Mouse (Mus musculus) embryonic facial prominence, embryonic 15.5 days (tissue): ENCODE results near the gene Ift43. TPM values are rescaled to one million over a fixed set of nuclear protein-coding genes. Genes with fewer than 3 reads are reported as not detected.

Experiments
- ATAC-seq: fragments of 200-750 bp; cut with Nextera tagmentation; 2 replicates; pipeline ENCODE4 v1.8.0; 2017; ENCODE audit warnings: low read depth, moderate TSS enrichment; ENCODE audit not compliant: insufficient number of reproducible peaks, low FRiP score, low TSS enrichment
- H3K27ac ChIP-seq: fragments of 300-500 bp; sonication (generic); replicated peaks from 2 replicates; pipeline ENCODE4 v1.5.1; 2015; ENCODE audit warnings: mild to moderate bottlenecking, inconsistent platforms
- H3K27me3 ChIP-seq: fragments of 300-500 bp; sonication (generic); 2 replicates; pipeline ENCODE4 v1.6.1; 2015; ENCODE audit warnings: inconsistent platforms
- H3K36me3 ChIP-seq: fragments of 300-500 bp; sonication (generic); 2 replicates; pipeline ENCODE4 v1.6.1; 2015; ENCODE audit warnings: mild to moderate bottlenecking, inconsistent platforms
- H3K4me1 ChIP-seq: fragments of 300-500 bp; sonication (generic); 2 replicates; pipeline ENCODE4 v1.6.1; 2015; ENCODE audit warnings: inconsistent platforms
- H3K4me2 ChIP-seq: fragments of 300-500 bp; sonication (generic); replicated peaks from 2 replicates; pipeline ENCODE4 v1.6.1; 2015; ENCODE audit warnings: mild to moderate bottlenecking, inconsistent platforms
- H3K4me3 ChIP-seq: fragments of 300-500 bp; sonication (generic); replicated peaks from 2 replicates; pipeline ENCODE4 v1.5.1; 2015; ENCODE audit warnings: mild to moderate bottlenecking, inconsistent platforms
- H3K9ac ChIP-seq: fragments of 300-500 bp; sonication (generic); 2 replicates; pipeline ENCODE4 v1.6.1; 2015; ENCODE audit warnings: inconsistent platforms
- H3K9me3 ChIP-seq: fragments of 300-500 bp; sonication (generic); replicated peaks from 2 replicates; pipeline ENCODE4 v1.6.1; 2016; ENCODE audit warnings: inconsistent platforms
- WGBS: fragments of 180-500 bp; shearing (Covaris S2); methylation state at CpG from one replicate; pipeline ENCODE4 v1.1.7; 2015; 5-methylcytosine and 5-hydroxymethylcytosine counted together
- polyA plus RNA-seq: library from polyadenylated mRNA; unstranded; fragments of >200 nt; fragmentation: Nextera tagmentation; extraction: Ambion mirVana; gene quantifications from 2 replicates; pipeline ENCODE4 v1.2.1, GENCODE M21; 2015

Gene Ift43
- polyA plus RNA-seq, 1 experiment from 2014 or later = 97.9 TPM

DNA sequence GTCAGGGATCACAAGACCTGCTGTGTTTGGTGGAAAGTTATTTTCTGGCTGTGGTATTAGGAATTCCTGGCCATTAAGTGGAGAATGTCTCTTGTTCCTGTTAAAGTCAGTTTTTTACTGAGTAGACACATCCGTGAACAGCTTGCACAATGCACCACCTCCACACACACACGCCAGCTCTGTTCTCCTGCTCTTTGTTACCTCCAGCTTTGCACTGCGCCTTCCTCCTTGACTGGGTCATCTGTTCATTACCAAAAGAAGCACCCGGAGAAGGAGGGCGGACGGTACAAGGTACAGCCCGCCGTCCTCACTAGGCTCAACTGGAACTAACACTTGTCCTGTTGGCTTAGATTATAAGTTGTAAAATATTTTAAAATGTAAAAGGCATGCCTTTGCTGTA, 20.3 kb downstream of the Ift43 start:
- H3K9me3 ChIP-seq = no peaks in the 10 kb centered on the region
- 82% methylated on average over 8 of the region's 8 CpGs for WGBS
- no peaks in the 10 kb centered on the region for H3K36me3 ChIP-seq
- no peak overlapping the region for H3K4me2 ChIP-seq
- no peak overlapping the region for H3K9ac ChIP-seq
- peaks cover 32% of the 10 kb centered on the region for H3K4me1 ChIP-seq
- ATAC-seq = no peak
- H3K27ac ChIP-seq = no peak overlapping the region
- no peak overlapping the region for H3K4me3 ChIP-seq
- no peaks in the 10 kb centered on the region for H3K27me3 ChIP-seq

- no peak overlapping the region for H3K4me2 ChIP-seq
- 59% methylated on average over 11 of the region's 11 CpGs for WGBS
- no peaks in the 10 kb centered on the region for H3K27me3 ChIP-seq
- no peak for ATAC-seq
- H3K36me3 ChIP-seq = no peaks in the 10 kb centered on the region
- 0 out of 2 replicates have a peak overlapping the region, but pooled peaks have one; percentile 34 for H3K27ac ChIP-seq
- peaks cover 32% of the 10 kb centered on the region for H3K4me1 ChIP-seq
- no peak overlapping the region for H3K4me3 ChIP-seq
- no peak overlapping the region for H3K9ac ChIP-seq
- no peaks in the 10 kb centered on the region for H3K9me3 ChIP-seq
Observed at GRCm38 (mm10) chr12:86103391-86103790, 21.1 kb downstream of the Ift43 start.

DNA sequence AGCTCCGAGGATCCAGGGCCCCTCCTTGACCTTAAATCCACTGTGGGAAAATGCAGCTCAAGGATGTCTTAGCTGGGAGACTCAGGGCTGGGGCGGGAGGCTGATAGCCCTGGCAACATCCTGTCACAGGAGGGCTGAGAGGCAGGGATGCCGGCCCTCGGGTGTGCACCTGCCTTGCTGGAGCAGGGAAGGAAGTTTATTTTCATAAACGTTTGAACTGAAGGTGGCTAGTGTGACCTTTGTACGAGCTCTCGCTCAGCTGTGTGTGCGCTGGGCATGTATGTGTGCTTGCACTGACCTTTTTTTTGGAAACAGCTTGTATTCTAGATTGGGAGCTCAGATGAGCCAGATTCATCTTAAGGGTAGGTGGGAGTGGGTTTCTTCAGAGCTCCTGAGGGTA, 21.5 kb downstream of the Ift43 start:
- peaks cover 32% of the 10 kb centered on the region for H3K4me1 ChIP-seq
- H3K36me3 ChIP-seq = no peaks in the 10 kb centered on the region
- H3K27ac ChIP-seq = 0 out of 2 replicates have a peak overlapping the region, but pooled peaks have one; percentile 34
- no peaks in the 10 kb centered on the region for H3K27me3 ChIP-seq
- no peak overlapping the region for H3K4me2 ChIP-seq
- WGBS = 64% methylated on average over 8 of the region's 8 CpGs
- H3K9me3 ChIP-seq = no peaks in the 10 kb centered on the region
- no peak for ATAC-seq
- no peak overlapping the region for H3K4me3 ChIP-seq
- no peak overlapping the region for H3K9ac ChIP-seq

GRCm38 (mm10) chr12:86104297-86104696, 22.0 kb downstream of the Ift43 start:
- WGBS = 58% methylated on average over 11 of the region's 11 CpGs
- 0 out of 2 replicates have a peak overlapping the region, but pooled peaks have one; percentile 34 for H3K27ac ChIP-seq
- no peaks in the 10 kb centered on the region for H3K27me3 ChIP-seq
- no peaks in the 10 kb centered on the region for H3K36me3 ChIP-seq
- no peaks in the 10 kb centered on the region for H3K9me3 ChIP-seq
- ATAC-seq = peak; percentile 49; the same call in 1 of the 2 replicates
- no peak overlapping the region for H3K4me3 ChIP-seq
- no peak overlapping the region for H3K4me2 ChIP-seq
- peaks cover 32% of the 10 kb centered on the region for H3K4me1 ChIP-seq
- no peak overlapping the region for H3K9ac ChIP-seq

- H3K4me2 ChIP-seq = no peak overlapping the region
- no peaks in the 10 kb centered on the region for H3K9me3 ChIP-seq
- peaks cover 30% of the 10 kb centered on the region for H3K4me1 ChIP-seq
- H3K27me3 ChIP-seq = no peaks in the 10 kb centered on the region
- H3K9ac ChIP-seq = no peak overlapping the region
- no peak overlapping the region for H3K27ac ChIP-seq
- H3K4me3 ChIP-seq = no peak overlapping the region
- no peak for ATAC-seq
- 73% methylated on average over 9 of the region's 10 CpGs for WGBS
- no peaks in the 10 kb centered on the region for H3K36me3 ChIP-seq
Observed at GRCm38 (mm10) chr12:86105546-86105945, 23.2 kb downstream of the Ift43 start.

DNA sequence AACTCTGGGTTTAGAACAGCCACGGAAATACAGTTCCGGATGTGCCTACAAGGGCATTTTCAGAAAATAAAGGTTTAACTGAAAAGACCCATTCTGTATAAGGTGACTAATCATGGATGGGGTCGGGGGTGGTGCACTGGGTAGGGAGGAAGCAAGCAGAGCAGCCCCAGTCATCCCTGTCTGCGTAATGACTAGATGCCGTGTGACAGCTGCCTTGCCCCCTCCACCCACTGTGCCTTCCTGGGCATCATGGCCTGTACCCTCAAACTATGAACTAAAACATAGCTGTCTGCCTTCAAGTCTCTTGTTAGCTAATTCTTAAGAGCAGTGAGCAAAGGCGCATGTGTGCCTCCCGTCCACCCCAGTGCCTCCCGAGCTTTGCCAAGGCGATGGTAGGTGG, 23.7 kb downstream of the Ift43 start:
- no peak for ATAC-seq
- Histone ChIP-seq H3K4me1 (peaks cover 24% of the 10 kb centered on the region), H3K9ac (no peak overlapping the region), H3K27ac (no peak overlapping the region), H3K27me3 (no peaks in the 10 kb centered on the region), H3K36me3 (no peaks in the 10 kb centered on the region), H3K4me3 (no peak overlapping the region), H3K4me2 (no peak overlapping the region), H3K9me3 (no peaks in the 10 kb centered on the region)
- WGBS = 84% methylated on average over 9 of the region's 9 CpGs

DNA sequence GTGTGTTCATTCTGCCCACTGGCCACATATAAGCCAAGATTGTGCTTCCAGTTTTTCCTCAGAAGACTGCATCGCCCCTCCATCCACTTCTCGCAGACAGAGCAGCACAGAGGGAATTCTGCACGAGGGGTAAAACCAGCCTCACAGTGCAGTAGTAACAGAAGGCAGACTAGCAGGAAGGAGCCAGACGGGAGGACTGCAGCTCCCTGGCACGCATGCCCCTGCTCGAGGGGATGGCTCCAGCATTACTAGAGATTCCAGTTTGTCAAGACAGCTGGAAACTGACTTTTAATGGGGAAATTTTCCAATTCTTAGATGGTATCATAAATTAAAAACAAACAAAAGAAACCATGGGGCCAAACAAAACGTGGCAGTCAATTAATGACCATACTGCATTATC, 25.3 kb downstream of the Ift43 start:
- no peak for ATAC-seq

DNA sequence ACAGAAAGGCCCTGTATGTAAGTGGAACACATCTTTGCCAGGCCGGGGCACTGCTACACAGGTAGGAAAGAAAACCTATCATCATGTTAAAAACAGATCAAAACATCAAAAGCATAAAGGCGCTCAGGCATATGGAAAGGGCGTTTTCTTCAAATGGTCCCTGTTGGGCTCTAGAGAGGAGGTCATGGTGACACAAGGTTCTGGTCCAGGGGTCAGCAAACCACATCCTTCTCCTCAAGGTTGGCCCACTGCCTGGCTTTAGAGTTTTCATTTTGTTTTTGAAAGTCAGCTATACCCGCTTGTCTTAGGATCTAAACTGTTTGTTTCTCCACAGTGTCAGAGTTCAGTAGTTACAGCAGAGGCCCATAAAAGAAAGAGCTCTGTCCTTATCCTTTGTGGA, 27.2 kb downstream of the Ift43 start:
- no peaks in the 10 kb centered on the region for H3K27me3 ChIP-seq
- H3K36me3 ChIP-seq = no peaks in the 10 kb centered on the region
- no peak for ATAC-seq
- no peak overlapping the region for H3K9ac ChIP-seq
- WGBS = 81% methylated on average over 4 of the region's 4 CpGs
- no peak overlapping the region for H3K4me3 ChIP-seq
- H3K4me1 ChIP-seq = peaks cover 6% of the 10 kb centered on the region
- H3K9me3 ChIP-seq = no peaks in the 10 kb centered on the region
- no peak overlapping the region for H3K4me2 ChIP-seq
- H3K27ac ChIP-seq = no peak overlapping the region

More for the DNA sequence above, 25.3 kb downstream of the Ift43 start:
- no peaks in the 10 kb centered on the region for H3K27me3 ChIP-seq
- peaks cover 16% of the 10 kb centered on the region for H3K4me1 ChIP-seq
- no peak overlapping the region for H3K4me3 ChIP-seq
- H3K9me3 ChIP-seq = no peaks in the 10 kb centered on the region
- WGBS = 49% methylated on average over 7 of the region's 7 CpGs
- no peak overlapping the region for H3K9ac ChIP-seq
- no peak overlapping the region for H3K27ac ChIP-seq
- no peak overlapping the region for H3K4me2 ChIP-seq
- no peaks in the 10 kb centered on the region for H3K36me3 ChIP-seq

- Histone ChIP-seq H3K36me3 (no peaks in the 10 kb centered on the region; the same call in 1 of the 2 replicates), H3K4me3 (no peak overlapping the region), H3K27me3 (no peaks in the 10 kb centered on the region), H3K27ac (no peak overlapping the region), H3K9ac (no peak overlapping the region), H3K4me1 (no peaks in the 10 kb centered on the region; the same call in 1 of the 2 replicates), H3K9me3 (no peaks in the 10 kb centered on the region), H3K4me2 (no peak overlapping the region)
- no peak for ATAC-seq
- WGBS = 96% methylated on average over 2 of the region's 2 CpGs
Observed at GRCm38 (mm10) chr12:86110637-86111036, 28.3 kb downstream of the Ift43 start.

DNA sequence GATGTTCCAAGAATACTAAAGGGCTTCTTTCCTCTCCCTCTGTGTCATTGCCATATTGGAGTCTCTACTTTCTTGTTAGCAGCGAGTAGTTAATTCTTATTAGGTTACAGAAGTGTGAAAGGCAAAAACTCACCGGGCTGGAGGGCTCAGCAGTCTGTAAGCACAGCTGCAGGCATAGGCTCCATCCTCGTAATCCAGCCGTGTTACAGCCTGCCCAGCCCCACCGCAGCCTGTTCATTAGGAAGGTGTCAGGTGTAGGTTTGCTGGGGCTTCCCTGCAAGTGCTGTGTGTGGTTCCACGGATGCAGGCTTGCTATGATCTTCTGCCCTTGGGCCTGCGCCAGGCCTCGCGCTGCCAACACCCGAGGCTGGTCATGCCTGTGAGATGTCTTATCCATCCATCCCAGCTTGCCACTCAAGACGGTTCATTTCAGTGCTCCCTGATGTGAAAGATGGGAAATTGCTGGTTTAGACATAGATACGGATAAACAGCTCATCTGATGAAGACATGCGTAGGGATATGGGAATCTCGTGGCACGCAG, 34.0 kb downstream of the Ift43 start:
- 65% methylated on average over 15 of the region's 15 CpGs for WGBS
- Histone ChIP-seq H3K9ac (no peak overlapping the region), H3K27me3 (no peaks in the 10 kb centered on the region), H3K9me3 (no peaks in the 10 kb centered on the region), H3K4me1 (no peaks in the 10 kb centered on the region), H3K36me3 (no peaks in the 10 kb centered on the region; the same call in 1 of the 2 replicates), H3K4me3 (no peak overlapping the region), H3K4me2 (no peak overlapping the region), H3K27ac (no peak overlapping the region)
- ATAC-seq = no peak

DNA sequence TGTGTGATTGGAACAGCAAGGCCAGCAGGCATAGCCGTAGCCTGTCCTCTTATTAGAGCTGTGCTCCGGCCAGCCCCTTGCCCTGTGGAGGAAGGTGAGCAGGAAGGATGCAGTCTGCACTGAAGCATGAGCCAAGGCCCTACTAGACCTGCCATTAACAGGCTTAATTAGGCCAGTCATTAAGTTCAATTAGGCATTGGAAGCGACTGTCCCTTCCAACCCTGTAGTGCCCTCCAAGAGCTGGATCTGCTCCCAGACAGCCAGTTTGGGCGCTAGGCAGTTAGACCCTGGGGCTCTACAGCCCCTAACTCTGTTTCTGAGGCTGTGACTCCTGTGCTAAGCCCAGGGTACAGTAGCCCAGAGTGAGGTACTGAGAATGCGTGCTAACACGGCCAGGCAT, 41.7 kb downstream of the Ift43 start:
- H3K4me2 ChIP-seq = no peak overlapping the region
- WGBS = 72% methylated on average over 6 of the region's 6 CpGs
- H3K36me3 ChIP-seq = no peaks in the 10 kb centered on the region
- H3K27me3 ChIP-seq = no peaks in the 10 kb centered on the region
- no peak; the same call in 1 of the 2 replicates for ATAC-seq
- no peak overlapping the region for H3K4me3 ChIP-seq
- H3K4me1 ChIP-seq = no peaks in the 10 kb centered on the region
- no peak overlapping the region for H3K9ac ChIP-seq
- no peaks in the 10 kb centered on the region for H3K9me3 ChIP-seq
- no peak overlapping the region for H3K27ac ChIP-seq

DNA sequence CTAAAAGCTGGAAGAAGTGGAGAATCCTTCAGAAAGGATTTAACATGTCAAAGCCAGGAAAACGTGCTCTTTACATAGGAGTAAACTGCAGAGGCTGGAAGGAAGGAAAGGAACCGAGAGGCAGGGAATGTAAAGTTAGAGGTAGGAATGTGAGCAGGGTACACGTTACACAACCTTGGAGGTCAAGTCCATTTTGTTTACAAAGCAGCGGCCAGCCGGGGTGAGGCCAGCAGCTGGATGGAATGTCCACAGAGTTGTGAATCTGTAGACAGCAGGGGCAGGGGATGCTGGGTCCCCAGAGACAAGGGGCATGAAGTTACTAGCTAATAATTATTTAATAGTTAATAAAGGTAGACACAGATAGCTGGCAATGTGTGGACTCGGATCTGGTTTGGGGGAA, 45.8 kb downstream of the Ift43 start:
- Histone ChIP-seq H3K27ac (no peak overlapping the region), H3K27me3 (no peaks in the 10 kb centered on the region), H3K9ac (no peak overlapping the region), H3K36me3 (no peaks in the 10 kb centered on the region), H3K4me3 (no peak overlapping the region), H3K4me2 (no peak overlapping the region), H3K4me1 (no peaks in the 10 kb centered on the region), H3K9me3 (no peaks in the 10 kb centered on the region)
- ATAC-seq = no peak
- 72% methylated on average over 6 of the region's 6 CpGs for WGBS
